Mouse (Mus musculus) heart, postnatal 0 days (tissue): ENCODE measurements around the gene Crybg3.

Source experiments
- CTCF ChIP-seq: IDR thresholded peaks from 2 replicates; pipeline ENCODE4 v1.5.1; 2016; ENCODE audit warnings: antibody characterized with exemption, control low read depth, low read depth
- EP300 ChIP-seq: IDR thresholded peaks from 2 replicates; pipeline ENCODE4 v1.6.1; 2016; ENCODE audit warnings: antibody characterized with exemption, low read depth

GRCm38 (mm10) chr16:59471637-59472278, 129.0 kb downstream of the Crybg3 start, which contains the start of gene Riox2:
- TF ChIP-seq CTCF (no peak), EP300 (no peak)
